In the genomic region with DNA sequence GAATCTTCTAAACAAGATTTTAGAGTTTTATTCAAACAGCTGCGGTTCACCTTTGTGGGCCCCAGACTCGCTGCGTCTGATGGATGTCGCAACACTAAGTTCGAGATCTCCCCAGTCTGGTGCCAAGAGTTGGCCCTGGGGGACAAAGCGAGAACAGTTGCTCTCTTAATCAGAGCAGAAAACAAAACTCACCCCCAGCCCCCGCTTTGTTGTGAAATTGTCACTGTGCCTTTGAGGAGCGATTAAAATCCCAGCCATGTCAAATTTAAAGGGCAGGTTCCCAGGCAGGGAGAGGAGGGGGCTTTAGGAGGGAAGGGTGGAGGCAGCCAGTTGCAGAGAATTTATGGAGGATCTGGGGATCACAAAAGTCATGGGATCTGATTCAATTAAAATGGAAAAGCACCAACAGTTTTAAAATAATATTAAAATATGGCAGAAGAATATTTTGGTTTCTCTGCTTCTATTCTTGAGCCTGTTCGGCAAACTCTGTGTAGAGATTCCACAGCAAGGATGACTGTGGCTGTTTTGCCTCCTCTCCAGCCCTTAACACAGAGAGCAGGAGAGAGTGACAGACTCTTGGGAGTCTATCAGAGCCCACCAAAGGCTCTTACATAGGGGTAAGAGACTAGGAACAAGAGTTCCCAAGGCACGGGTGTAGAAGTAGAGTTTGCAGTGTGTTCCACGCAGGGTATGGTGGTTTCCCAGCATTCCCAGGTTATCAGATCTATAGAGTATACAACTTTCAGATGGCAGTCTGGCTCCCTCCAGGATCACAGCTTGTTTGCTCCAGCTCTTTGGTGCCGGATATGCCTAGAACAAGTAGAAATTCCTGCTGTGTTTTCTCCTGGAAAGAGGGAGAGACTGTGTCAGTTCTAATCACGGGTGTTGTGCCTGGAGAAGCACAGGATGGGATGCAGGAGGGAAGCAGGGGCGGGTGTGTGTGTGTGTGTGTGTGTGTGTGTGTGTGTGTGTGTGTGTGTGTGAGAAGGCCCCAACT, we compare ENCODE assay signal across 8 mouse cellular contexts.
DNase-seq lines count a peak whose midpoint lies in the region; ATAC-seq lines count a peak whose summit lies in the region.

No protein-coding gene starts in this region.

- no peaks in the 10 kb centered on the region for H3K9me3 ChIP-seq in limb, embryonic 13.5 days
- no peaks in the 10 kb centered on the region for H3K9me3 ChIP-seq in neural tube, embryonic 15.5 days (replicated peaks)

- no peaks in the 10 kb centered on the region for H3K27me3 ChIP-seq in limb, embryonic 13.5 days
- no peaks in the 10 kb centered on the region for H3K27me3 ChIP-seq in neural tube, embryonic 15.5 days (replicated peaks)

- no peak overlapping the region for H3K4me3 ChIP-seq in limb, embryonic 13.5 days
- H3K4me3 ChIP-seq in neural tube, embryonic 15.5 days (replicated peaks): no peak overlapping the region

- H3K27ac ChIP-seq in limb, embryonic 13.5 days: no peak overlapping the region; the same call in 1 of the 2 replicates
- H3K27ac ChIP-seq in neural tube, embryonic 15.5 days (replicated peaks): peak overlapping the region; percentile 60

- peak; percentile 4 for DNase-seq in testis, postnatal 14 days (ENCODE audit: low spot score)
- no peak for DNase-seq in testis, postnatal 10 days (ENCODE audit: low spot score)
- no peak for DNase-seq in spleen, adult 12 weeks (ENCODE audit: low spot score)
- DNase-seq in cerebellum, adult 9-10 months: no peak

- peak; percentile 65 for ATAC-seq in granulocyte monocyte progenitor cell, adult 5-6 weeks (replicated peaks; ENCODE audit: poor library complexity, severe bottlenecking)
- no peak for ATAC-seq in limb, embryonic 13.5 days (ENCODE audit: low FRiP score, low read depth)
- no peak for ATAC-seq in neural tube, embryonic 15.5 days (ENCODE audit: low FRiP score)
- ATAC-seq in activated CD4-positive, CD25-positive, alpha-beta regulatory T cell, adult 4 months: no peak

- WGBS in limb, embryonic 13.5 days: 47% methylated on average over 14 of the region's 14 CpGs
- 43% methylated on average over 14 of the region's 14 CpGs for WGBS in neural tube, embryonic 15.5 days

- 0 out of 2 replicates have a peak overlapping the region, but pooled peaks have one; percentile 9 for H3K4me2 ChIP-seq in limb, embryonic 13.5 days (replicated peaks)
- no peak overlapping the region for H3K4me2 ChIP-seq in neural tube, embryonic 15.5 days

- no peak overlapping the region for H3K9ac ChIP-seq in limb, embryonic 13.5 days
- H3K9ac ChIP-seq in neural tube, embryonic 15.5 days (replicated peaks): no peak overlapping the region

- no peaks in the 10 kb centered on the region for H3K36me3 ChIP-seq in limb, embryonic 13.5 days
- no peaks in the 10 kb centered on the region for H3K36me3 ChIP-seq in neural tube, embryonic 15.5 days

- peaks cover 49% of the 10 kb centered on the region for H3K4me1 ChIP-seq in limb, embryonic 13.5 days
- peaks cover 29% of the 10 kb centered on the region for H3K4me1 ChIP-seq in neural tube, embryonic 15.5 days
